Mouse (Mus musculus) forebrain, postnatal 0 days (tissue): ENCODE measurements around the gene Ccdc107. TPM values are rescaled to one million over a fixed set of nuclear protein-coding genes. Genes with fewer than 3 reads are reported as not detected.
"Not testable (repeated sequence)": the region's sequence is repeated elsewhere in the genome, so short reads cannot be mapped to it uniquely, and the experiment has no call there.

Experiments used
- ATAC-seq: fragments of 200-750 bp; cut with Nextera tagmentation; 2 replicates; pipeline ENCODE4 v1.8.0; 2017; ENCODE audit warnings: mild to moderate bottlenecking, moderate library complexity
- DNase-seq: peaks from one replicate; pipeline ENCODE4 v3.0.0-alpha.2; 2015
- H3K27ac ChIP-seq: fragments of 300-500 bp; sonication (generic); 2 replicates; pipeline ENCODE4 v1.5.1; 2014; ENCODE audit warnings: low read depth, mild to moderate bottlenecking, antibody characterized with exemption, low read length, moderate library complexity, mixed read lengths
- H3K27me3 ChIP-seq: fragments of 300-500 bp; sonication (generic); 2 replicates; pipeline ENCODE4 v1.6.1; 2014; ENCODE audit warnings: mild to moderate bottlenecking, low read length, mixed read lengths; ENCODE audit not compliant: insufficient read depth
- H3K36me3 ChIP-seq: fragments of 300-500 bp; sonication (generic); 2 replicates; pipeline ENCODE4 v1.6.1; 2014; ENCODE audit warnings: mild to moderate bottlenecking, moderate library complexity; ENCODE audit not compliant: insufficient read depth
- H3K4me1 ChIP-seq: fragments of 300-500 bp; sonication (generic); 2 replicates; pipeline ENCODE4 v1.6.1; 2014; ENCODE audit warnings: antibody characterized with exemption; ENCODE audit not compliant: insufficient read depth
- H3K4me2 ChIP-seq: fragments of 300-500 bp; sonication (generic); 2 replicates; pipeline ENCODE4 v1.6.1; 2014; ENCODE audit warnings: low read depth, mild to moderate bottlenecking, moderate library complexity
- H3K4me3 ChIP-seq: fragments of 300-500 bp; sonication (generic); 2 replicates; pipeline ENCODE4 v1.5.1; 2014; ENCODE audit warnings: low read depth, low read length, mixed read lengths
- H3K9ac ChIP-seq: fragments of 300-500 bp; sonication (generic); 2 replicates; pipeline ENCODE4 v1.6.1; 2014; ENCODE audit warnings: mild to moderate bottlenecking
- H3K9me3 ChIP-seq: fragments of 300-500 bp; sonication (generic); 2 replicates; pipeline ENCODE4 v1.6.1; 2016; ENCODE audit warnings: low read length
- CTCF ChIP-seq: sonication (generic); IDR thresholded peaks from 2 replicates; pipeline ENCODE4 v1.5.1; 2016; ENCODE audit warnings: antibody characterized with exemption, control low read depth, low read depth
- WGBS: fragments of 180-500 bp; shearing (Covaris S2); extraction: QIAGEN DNeasy Blood & Tissue Kit; methylation state at CpG from one replicate; pipeline ENCODE4 v1.1.7; 2014; 5-methylcytosine and 5-hydroxymethylcytosine counted together
- polyA plus RNA-seq: library from polyadenylated mRNA; unstranded; fragments of >200 nt; fragmentation: Nextera tagmentation; extraction: Ambion mirVana; gene quantifications from 2 replicates; pipeline ENCODE4 v1.2.1, GENCODE M21; 2015
- total RNA-seq: library from RNA; depleted of rRNA; stranded (reverse); fragments of >200 nt; gene quantifications from 2 replicates; pipeline ENCODE4 v1.2.3, GENCODE M21; 2014

Gene Ccdc107
- total and polyA plus RNA-seq, 2 experiments from 2014 or later, result 57.3 to 92.2 TPM

- Histone ChIP-seq H3K4me2 (no peak within 1 kb of the TSS), H3K27me3 (no peaks in the 10 kb centered on the region), H3K9me3 (no peaks in the 10 kb centered on the region), H3K4me3 (no peak within 1 kb of the TSS), H3K27ac (no peak within 1 kb of the TSS), H3K36me3 (no peaks in the 10 kb centered on the region), H3K4me1 (no peaks in the 10 kb centered on the region), H3K9ac (no peak within 1 kb of the TSS)
- ATAC-seq, result no peak
- 64% methylated on average over 12 of the region's 12 CpGs for WGBS
- TF ChIP-seq CTCF, result no peak
- no peak for DNase-seq
Observed at GRCm38 (mm10) chr4:43483535-43484091, 9.1 kb upstream of the Ccdc107 start, which contains the start of gene Sit1. Gene Sit1 (minus strand): TSS chr4:43483734.

- DNase-seq, H3K4me2 ChIP-seq, ATAC-seq, H3K27ac ChIP-seq, H3K36me3 ChIP-seq, H3K4me3 ChIP-seq, H3K9ac ChIP-seq, H3K4me1 ChIP-seq, H3K9me3 ChIP-seq, H3K27me3 ChIP-seq: not testable (repeated sequence)
- 87% methylated on average over 5 of the region's 5 CpGs for WGBS
Observed at GRCm38 (mm10) chr4:43485666-43486065, 7.0 kb upstream of the Ccdc107 start.

GRCm38 (mm10) chr4:43489611-43490010, 3.1 kb upstream of the Ccdc107 start:
- Histone ChIP-seq H3K9ac (no peak overlapping the region), H3K4me2 (no peak overlapping the region), H3K27ac (no peak overlapping the region), H3K4me3 (no peak overlapping the region), H3K27me3 (no peaks in the 10 kb centered on the region), H3K9me3 (no peaks in the 10 kb centered on the region), H3K36me3 (no peaks in the 10 kb centered on the region), H3K4me1 (no peaks in the 10 kb centered on the region)
- 96% methylated on average over 3 of the region's 3 CpGs for WGBS
- no peak for TF ChIP-seq CTCF
- ATAC-seq (no peak), DNase-seq (no peak)

DNA sequence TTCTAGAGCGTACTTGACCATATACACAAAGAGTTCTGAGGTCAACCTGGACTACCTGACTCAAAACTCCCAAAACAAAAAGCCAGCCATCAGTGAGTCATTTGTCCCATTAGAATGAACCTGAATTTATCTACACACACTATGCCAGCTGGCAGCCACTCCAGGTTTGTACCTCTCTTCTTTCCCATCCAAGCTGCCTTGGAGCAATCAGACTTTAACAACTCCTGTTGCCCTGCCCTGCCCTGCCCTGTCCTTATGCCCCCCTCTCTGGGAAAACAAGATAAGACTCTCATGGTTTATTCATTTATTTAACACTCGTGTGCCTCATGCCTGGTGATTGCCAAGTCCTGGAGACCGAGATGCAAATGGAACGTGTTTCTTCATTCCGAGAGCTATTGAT, 1.9 kb upstream of the Ccdc107 start:
- Histone ChIP-seq H3K36me3 (peaks cover under 1% of the 10 kb centered on the region; the same call in 1 of the 2 replicates), H3K9me3 (no peaks in the 10 kb centered on the region), H3K4me1 (no peaks in the 10 kb centered on the region), H3K4me2 (no peak overlapping the region), H3K4me3 (no peak overlapping the region), H3K27me3 (no peaks in the 10 kb centered on the region), H3K9ac (no peak overlapping the region), H3K27ac (no peak overlapping the region)
- 84% methylated on average over 5 of the region's 5 CpGs for WGBS
- no peak for ATAC-seq
- TF ChIP-seq CTCF, result no peak
- DNase-seq, result no peak

- Histone ChIP-seq H3K36me3 (peaks cover 7% of the 10 kb centered on the region; the same call in 1 of the 2 replicates), H3K9ac (peak overlapping the region; percentile 79; the same call in 1 of the 2 replicates)
Observed at GRCm38 (mm10) chr4:43492101-43492820, 439 bp upstream of the Ccdc107 start.

DNA sequence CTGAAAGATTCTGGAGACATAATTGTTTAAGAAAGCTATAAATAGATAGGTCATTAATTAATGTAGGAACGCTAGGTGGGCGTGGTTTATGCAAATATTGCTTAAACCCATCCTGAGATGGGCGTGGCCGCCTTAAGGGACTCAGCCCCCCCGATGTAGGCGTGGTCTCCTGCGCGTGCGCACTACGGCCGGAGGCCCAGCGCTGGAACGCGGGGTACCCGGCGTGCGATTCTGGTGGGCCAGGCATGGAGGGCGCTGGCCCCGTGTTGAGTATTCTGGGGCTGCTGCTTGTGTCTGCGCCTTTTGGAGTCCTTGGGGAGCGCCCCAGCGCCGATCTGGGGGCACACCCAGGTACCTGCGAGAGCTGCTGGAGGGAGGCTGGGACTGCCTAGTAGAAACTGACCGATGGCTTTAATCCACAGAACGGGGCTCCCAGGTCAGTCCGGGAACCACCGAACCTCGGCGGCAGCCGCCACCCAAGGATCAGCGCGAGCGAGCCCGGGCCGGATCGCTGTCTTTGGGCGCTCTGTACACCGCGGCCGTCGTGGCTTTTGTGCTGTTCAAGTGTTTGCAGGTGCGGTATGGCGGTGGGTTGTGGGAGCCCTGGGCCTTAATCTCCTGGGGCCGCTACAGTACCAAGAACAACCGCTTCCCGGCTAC, 616 bp downstream of the Ccdc107 start:
- Histone ChIP-seq H3K36me3 (peaks cover 7% of the 10 kb centered on the region; the same call in 1 of the 2 replicates), H3K4me1 (no peaks in the 10 kb centered on the region), H3K27me3 (no peaks in the 10 kb centered on the region), H3K4me3 (peak overlapping the region; percentile 63), H3K27ac (peak overlapping the region; percentile 88), H3K4me2 (peak overlapping the region; percentile 53), H3K9me3 (no peaks in the 10 kb centered on the region), H3K9ac (peak overlapping the region; percentile 79)
- peak; percentile 56 for TF ChIP-seq CTCF
- WGBS, result under 1% methylated on average over 47 of the region's 47 CpGs
- peak; percentile 90 for ATAC-seq
- peak; percentile 100 for DNase-seq

More at GRCm38 (mm10) chr4:43492101-43492820, 439 bp upstream of the Ccdc107 start:
- WGBS, result 33% methylated on average over 12 of the region's 12 CpGs
- Histone ChIP-seq H3K27ac (peak overlapping the region; percentile 88), H3K9me3 (no peaks in the 10 kb centered on the region), H3K27me3 (no peaks in the 10 kb centered on the region), H3K4me3 (peak overlapping the region; percentile 63), H3K4me1 (no peaks in the 10 kb centered on the region), H3K4me2 (peak overlapping the region; percentile 32)
- ATAC-seq (no peak), DNase-seq (peak; percentile 37)
- TF ChIP-seq CTCF, result no peak

- DNase-seq (no peak), ATAC-seq (no peak)
- peak overlapping the region; percentile 88 for H3K27ac ChIP-seq
- H3K27me3 ChIP-seq, result no peaks in the 10 kb centered on the region
- peak overlapping the region; percentile 63 for H3K4me3 ChIP-seq
- H3K9me3 ChIP-seq, result no peaks in the 10 kb centered on the region
- H3K36me3 ChIP-seq, result peaks cover 7% of the 10 kb centered on the region; the same call in 1 of the 2 replicates
- WGBS, result under 1% methylated on average over 9 of the region's 9 CpGs
- H3K4me1 ChIP-seq, result no peaks in the 10 kb centered on the region
- TF ChIP-seq CTCF, result no peak
- H3K4me2 ChIP-seq, result peak overlapping the region; percentile 53
- peak overlapping the region; percentile 79 for H3K9ac ChIP-seq
Observed at GRCm38 (mm10) chr4:43493846-43494240, 1.1 kb downstream of the Ccdc107 start.
